Mouse (Mus musculus) hindbrain, embryonic 16.5 days (tissue): ENCODE measurements around the gene Gmeb1. TPM values are rescaled to one million over a fixed set of nuclear protein-coding genes. Genes with fewer than 3 reads are reported as not detected.
"Not testable (repeated sequence)": the region's sequence is repeated elsewhere in the genome, so short reads cannot be mapped to it uniquely, and the experiment has no call there.

Source experiments
- ATAC-seq: fragments of 200-750 bp; cut with Nextera tagmentation; 2 replicates; pipeline ENCODE4 v1.8.0; 2017; ENCODE audit warnings: moderate TSS enrichment, moderate library complexity
- H3K27ac ChIP-seq: fragments of 300-500 bp; sonication (generic); 2 replicates; pipeline ENCODE4 v1.5.1; 2014; ENCODE audit warnings: low read depth, mild to moderate bottlenecking, control low read depth, low read length, moderate library complexity
- H3K27me3 ChIP-seq: fragments of 300-500 bp; sonication (generic); replicated peaks from 2 replicates; pipeline ENCODE4 v1.6.1; 2014; ENCODE audit warnings: low read length; ENCODE audit not compliant: control insufficient read depth, insufficient read depth
- H3K36me3 ChIP-seq: fragments of 300-500 bp; sonication (generic); 2 replicates; pipeline ENCODE4 v1.6.1; 2014; ENCODE audit warnings: mild to moderate bottlenecking, low read length, moderate library complexity, mixed read lengths; ENCODE audit not compliant: control insufficient read depth, insufficient read depth
- H3K4me1 ChIP-seq: fragments of 300-500 bp; sonication (generic); 2 replicates; pipeline ENCODE4 v1.6.1; 2014; ENCODE audit warnings: low read depth, low read length; ENCODE audit not compliant: control insufficient read depth, insufficient read depth
- H3K4me2 ChIP-seq: fragments of 300-500 bp; sonication (generic); 2 replicates; pipeline ENCODE4 v1.6.1; 2014; ENCODE audit warnings: mild to moderate bottlenecking, low read length, control low read depth, moderate library complexity
- H3K4me3 ChIP-seq: fragments of 300-500 bp; sonication (generic); 2 replicates; pipeline ENCODE4 v1.5.1; 2014; ENCODE audit warnings: mild to moderate bottlenecking, low read length, control low read depth, moderate library complexity
- H3K9ac ChIP-seq: fragments of 300-500 bp; sonication (generic); 2 replicates; pipeline ENCODE4 v1.6.1; 2014; ENCODE audit warnings: low read depth, mild to moderate bottlenecking, control low read depth, low read length, moderate library complexity
- H3K9me3 ChIP-seq: fragments of 300-500 bp; sonication (generic); 2 replicates; pipeline ENCODE4 v1.6.1; 2014; ENCODE audit warnings: mild to moderate bottlenecking, low read length, moderate library complexity; ENCODE audit not compliant: control insufficient read depth
- WGBS: fragments of 180-500 bp; shearing (Covaris S2); extraction: QIAGEN DNeasy Blood & Tissue Kit; methylation state at CpG from one replicate; pipeline ENCODE4 v1.1.7; 2014; 5-methylcytosine and 5-hydroxymethylcytosine counted together
- polyA plus RNA-seq: library from polyadenylated mRNA; unstranded; fragments of >200 nt; fragmentation: Nextera tagmentation; extraction: Ambion mirVana; gene quantifications from 2 replicates; pipeline ENCODE4 v1.2.1, GENCODE M21; 2015

Gene Gmeb1
- polyA plus RNA-seq, 1 experiment from 2014 or later, result 37.6 TPM

- not testable (repeated sequence) for ATAC-seq, H3K9me3 ChIP-seq, H3K27me3 ChIP-seq, H3K27ac ChIP-seq, H3K4me2 ChIP-seq, H3K4me1 ChIP-seq, H3K9ac ChIP-seq, H3K4me3 ChIP-seq
- H3K36me3 ChIP-seq, result peaks cover 28% of the 10 kb centered on the region
- 81% methylated on average over 2 of the region's 5 CpGs for WGBS
These were observed 27.4 kb upstream of the Gmeb1 start for GRCm38 (mm10) chr4:132288840-132289239.

DNA sequence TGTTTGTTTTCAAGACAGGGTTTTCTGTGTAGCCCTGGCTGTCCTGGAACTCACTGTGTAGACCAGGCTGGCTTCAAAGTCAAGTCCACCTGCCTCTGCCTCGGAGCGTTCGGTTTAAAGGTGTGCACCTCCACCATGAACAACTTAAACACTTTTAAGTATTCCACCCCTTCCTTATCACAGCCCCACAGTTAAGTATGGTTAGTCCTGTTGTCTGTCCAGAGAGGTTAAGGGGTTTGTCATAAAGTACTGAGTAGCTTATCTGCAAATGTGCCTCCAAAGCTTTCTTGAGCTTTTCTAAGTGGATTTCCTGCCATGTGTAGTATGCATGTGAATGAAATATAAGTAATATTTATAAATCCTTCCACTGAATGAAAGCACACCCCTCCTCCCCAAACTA, 14.5 kb upstream of the Gmeb1 start:
- 91% methylated on average over 3 of the region's 3 CpGs for WGBS
- Histone ChIP-seq H3K4me2 (no peak overlapping the region), H3K9ac (no peak overlapping the region), H3K9me3 (no peaks in the 10 kb centered on the region), H3K4me3 (no peak overlapping the region), H3K4me1 (peaks cover 12% of the 10 kb centered on the region), H3K27me3 (no peaks in the 10 kb centered on the region), H3K27ac (no peak overlapping the region), H3K36me3 (no peaks in the 10 kb centered on the region)
- no peak for ATAC-seq

DNA sequence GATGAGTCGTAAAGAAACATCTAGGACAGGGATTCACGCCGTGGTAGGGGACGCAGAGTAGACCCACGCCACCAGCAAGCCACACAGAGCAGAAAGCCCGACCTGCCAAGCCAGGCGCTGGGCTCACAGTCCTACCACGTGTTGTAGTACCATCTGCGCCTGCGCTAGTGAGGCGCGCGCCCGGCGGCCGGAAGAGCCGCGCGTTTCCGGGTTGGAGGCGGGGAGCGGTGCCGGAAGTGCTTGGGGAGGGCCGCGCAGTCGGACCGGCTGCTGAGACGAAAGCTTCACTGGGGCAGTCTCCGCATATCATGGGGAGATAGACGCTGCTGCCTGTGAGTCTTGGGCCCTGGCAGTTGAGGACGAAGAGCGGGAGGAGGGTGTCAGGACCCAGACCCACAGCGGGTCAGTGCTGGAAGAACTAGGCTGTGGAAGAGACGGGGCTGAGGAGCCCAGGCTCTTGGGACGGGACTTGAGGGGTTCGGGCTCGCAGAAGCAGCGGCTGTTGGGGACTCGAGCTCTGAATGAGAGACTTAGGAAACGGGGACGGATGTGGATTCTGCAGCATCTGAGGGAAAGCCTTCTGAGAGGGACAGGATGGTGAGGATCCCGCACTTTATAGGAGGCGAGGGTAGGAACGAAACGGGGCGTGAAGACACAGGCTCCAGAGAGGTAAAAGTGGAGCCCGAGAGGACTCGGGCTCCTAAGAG, 12.9 kb upstream of the Gmeb1 start, which contains the start of gene Taf12:
Gene Taf12 (plus strand): TSS at position 220 of the 707 bp plus-strand sequence.
- H3K27me3 ChIP-seq, result no peaks in the 10 kb centered on the region
- peak within 1 kb of the TSS; percentile 77 for H3K9ac ChIP-seq
- under 1% methylated on average over 48 of the region's 48 CpGs for WGBS
- no peaks in the 10 kb centered on the region for H3K36me3 ChIP-seq
- peak within 1 kb of the TSS; percentile 59 for H3K4me3 ChIP-seq
- ATAC-seq, result peak; percentile 92
- H3K27ac ChIP-seq, result peak within 1 kb of the TSS; percentile 82
- H3K9me3 ChIP-seq, result no peaks in the 10 kb centered on the region
- H3K4me2 ChIP-seq, result peak within 1 kb of the TSS; percentile 83
- peaks cover 16% of the 10 kb centered on the region for H3K4me1 ChIP-seq

- H3K36me3 ChIP-seq, result no peaks in the 10 kb centered on the region
- H3K27ac ChIP-seq, result no peak overlapping the region
- H3K9me3 ChIP-seq, result no peaks in the 10 kb centered on the region
- 62% methylated on average over 2 of the region's 2 CpGs for WGBS
- no peaks in the 10 kb centered on the region for H3K27me3 ChIP-seq
- peak overlapping the region; percentile 83 for H3K4me2 ChIP-seq
- H3K9ac ChIP-seq, result peak overlapping the region; percentile 77
- no peak for ATAC-seq
- H3K4me3 ChIP-seq, result peak overlapping the region; percentile 59
- peaks cover 16% of the 10 kb centered on the region for H3K4me1 ChIP-seq
These were observed 11.8 kb upstream of the Gmeb1 start for GRCm38 (mm10) chr4:132273166-132273565.

DNA sequence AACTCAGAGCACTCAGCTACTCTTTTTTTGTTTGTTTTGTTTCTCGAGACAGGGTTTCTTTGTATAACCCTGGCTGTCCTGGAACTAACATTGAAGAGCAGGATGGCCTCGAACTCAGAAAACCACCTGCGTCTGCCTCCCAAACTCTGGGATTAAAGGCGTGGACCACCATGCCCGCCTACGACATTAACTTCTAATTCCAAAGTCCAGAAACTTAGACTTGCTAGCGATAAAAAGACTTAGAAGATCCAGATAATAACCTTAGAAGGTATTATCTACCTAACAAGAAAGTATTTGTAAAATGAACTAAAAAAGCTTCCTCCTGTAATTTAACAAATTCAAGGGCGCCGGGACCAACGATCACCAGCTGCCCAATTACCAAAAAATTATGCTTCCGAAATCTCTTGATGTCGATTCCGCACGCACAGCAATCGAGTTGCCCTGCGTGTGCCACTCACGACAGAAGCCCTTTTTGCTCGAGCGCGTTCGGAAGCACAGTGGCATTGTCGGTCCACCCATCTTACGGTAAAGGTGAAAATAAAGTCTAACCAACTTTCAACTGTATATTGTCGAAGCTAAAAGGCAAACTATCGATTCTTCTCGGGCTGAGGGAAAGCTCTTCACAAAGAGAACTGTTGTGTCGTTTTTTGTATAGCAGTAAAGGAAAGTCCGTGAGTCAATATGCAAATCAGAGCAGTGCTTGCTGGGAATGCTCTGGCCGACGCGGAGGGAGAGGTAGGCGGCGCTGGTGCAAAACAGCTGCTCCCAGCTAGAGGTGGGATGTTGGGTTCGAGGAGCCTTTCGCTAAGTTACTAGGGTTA, 8.5 kb upstream of the Gmeb1 start:
- Histone ChIP-seq H3K4me1 (peaks cover 8% of the 10 kb centered on the region), H3K27me3 (no peaks in the 10 kb centered on the region), H3K4me3 (peak overlapping the region; percentile 37), H3K9me3 (no peaks in the 10 kb centered on the region), H3K27ac (peak overlapping the region; percentile 95), H3K4me2 (peak overlapping the region; percentile 73), H3K36me3 (no peaks in the 10 kb centered on the region), H3K9ac (peak overlapping the region; percentile 62)
- under 1% methylated on average over 35 of the region's 35 CpGs for WGBS
- peak; percentile 77 for ATAC-seq

DNA sequence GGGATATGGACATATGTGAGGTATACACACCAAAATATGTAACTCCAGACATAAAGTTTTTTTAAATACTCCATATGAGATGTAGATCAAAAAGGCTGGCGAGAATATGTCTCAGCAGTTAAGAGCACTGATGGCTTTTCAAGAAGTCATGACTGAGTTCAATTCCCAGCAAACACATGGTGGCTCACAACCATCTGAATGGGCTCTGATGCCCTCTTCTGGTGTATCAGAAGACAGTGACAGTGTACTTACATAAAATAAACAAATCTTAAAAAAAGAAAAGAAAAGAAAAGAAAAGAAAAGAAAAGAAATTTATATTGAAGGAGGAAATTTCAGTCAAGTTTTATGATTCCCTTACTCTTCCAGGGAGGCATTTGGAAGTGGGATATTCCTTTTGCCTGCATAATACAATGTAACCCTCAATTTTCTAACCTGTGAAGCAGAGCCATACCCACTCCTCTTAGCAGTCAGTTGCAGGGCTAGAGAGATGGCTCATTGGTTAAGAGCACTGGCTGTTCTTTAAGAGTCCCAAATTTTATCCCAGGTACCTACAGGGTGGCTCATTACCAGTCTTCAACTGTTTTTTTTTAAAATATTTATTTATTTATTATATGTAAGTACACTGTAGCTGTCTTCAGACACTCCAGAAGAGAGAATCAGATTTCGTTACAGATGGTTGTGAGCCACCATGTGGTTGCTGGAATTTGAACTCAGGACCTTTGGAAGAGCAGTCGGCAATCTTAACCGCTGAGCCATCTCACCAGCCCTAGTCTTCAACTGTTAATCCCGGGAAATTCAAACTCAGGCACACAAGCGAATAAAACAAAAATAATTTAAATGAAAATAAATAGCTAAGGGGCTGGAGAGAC, 7.7 kb upstream of the Gmeb1 start:
- Histone ChIP-seq H3K27me3 (no peaks in the 10 kb centered on the region), H3K9me3 (no peaks in the 10 kb centered on the region), H3K27ac (peak overlapping the region; percentile 95), H3K4me1 (peaks cover 8% of the 10 kb centered on the region), H3K36me3 (no peaks in the 10 kb centered on the region), H3K4me3 (no peak overlapping the region), H3K4me2 (peak overlapping the region; percentile 73; the same call in 1 of the 2 replicates), H3K9ac (no peak overlapping the region)
- no peak for ATAC-seq
- 11% methylated on average over 6 of the region's 6 CpGs for WGBS

DNA sequence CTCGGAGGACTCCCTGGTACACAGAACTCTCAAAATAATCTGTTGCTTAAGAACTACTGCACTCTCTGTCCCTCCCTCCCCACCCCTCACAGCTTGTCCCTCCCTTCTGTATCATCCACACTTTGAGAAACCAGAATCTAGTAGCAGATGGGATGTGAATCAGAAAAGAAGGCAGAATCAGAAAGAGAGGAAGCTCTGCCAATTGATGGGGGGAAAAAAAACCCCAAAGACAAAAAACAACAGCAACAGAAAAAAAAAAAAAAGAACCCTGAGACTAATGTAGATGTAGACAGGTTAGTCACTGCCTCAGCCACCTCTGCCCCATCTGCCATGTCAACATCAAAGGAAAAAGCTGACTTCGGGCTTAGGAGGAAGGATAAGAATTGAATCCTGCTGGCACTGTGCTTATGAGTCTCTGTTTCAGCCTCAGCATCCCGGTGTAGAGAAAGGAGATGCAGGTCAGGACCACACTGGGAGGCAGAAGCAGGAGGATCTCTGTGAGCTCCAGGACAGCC, 5.5 kb upstream of the Gmeb1 start:
- Histone ChIP-seq H3K27me3 (no peaks in the 10 kb centered on the region), H3K27ac (no peak overlapping the region), H3K9me3 (no peaks in the 10 kb centered on the region), H3K9ac (no peak overlapping the region), H3K4me1 (peaks cover 8% of the 10 kb centered on the region; the same call in 1 of the 2 replicates), H3K36me3 (no peaks in the 10 kb centered on the region), H3K4me2 (no peak overlapping the region), H3K4me3 (no peak overlapping the region)
- 75% methylated on average over 3 of the region's 3 CpGs for WGBS
- ATAC-seq, result no peak

GRCm38 (mm10) chr4:132263313-132263712, 1.9 kb upstream of the Gmeb1 start:
- H3K9me3 ChIP-seq, result no peaks in the 10 kb centered on the region
- H3K27ac ChIP-seq, result no peak overlapping the region
- 98% methylated on average over 7 of the region's 7 CpGs for WGBS
- no peak overlapping the region for H3K9ac ChIP-seq
- no peak overlapping the region for H3K4me3 ChIP-seq
- H3K4me2 ChIP-seq, result no peak overlapping the region
- H3K4me1 ChIP-seq, result peaks cover 18% of the 10 kb centered on the region
- H3K27me3 ChIP-seq, result no peaks in the 10 kb centered on the region
- H3K36me3 ChIP-seq, result no peaks in the 10 kb centered on the region
- ATAC-seq, result no peak
